Mouse (Mus musculus) T-cell, adult 66 days (primary cell): ENCODE results near the gene Tlr5. TPM values are rescaled to one million over a fixed set of nuclear protein-coding genes. Genes with fewer than 3 reads are reported as not detected.

ENCODE experiments used
- total RNA-seq, 2 experiments: library from RNA; stranded (reverse); gene quantifications; 3 replicates in 1 of 2; 4 replicates in 1 of 2; pipeline ENCODE4 v1.2.4; 2023

Gene Tlr5
- total RNA-seq: under 1 TPM in 1 of 2 experiments, not detected in 1; 0.39 TPM

GRCm38 (mm10) chr1:182954287-182955046 is at the start of gene Tlr5:
Tlr5 (plus strand) TSS chr1:182954788.

Other genes with a start within 250 kb of the Tlr5 start
- not detected for gene Ccdc185, start 205.6 kb upstream of the Tlr5 start, total RNA-seq
- 1 to 10 TPM; 7.2 to 7.4 TPM for gene Susd4, start 190.9 kb upstream of the Tlr5 start, total RNA-seq